Comparison of ENCODE assay signal across 7 mouse cellular contexts in genomic region chr1:80709299-80709698, GRCm38 (mm10). TPM values are rescaled to one million over a fixed set of nuclear protein-coding genes. Genes with fewer than 3 reads are reported as not detected.
DNase-seq lines count a peak whose midpoint lies in the region; TF ChIP-seq lines count a peak whose summit lies in the region.

No protein-coding gene starts in this region.

- peak overlapping the region; percentile 58 for H3K4me3 ChIP-seq in lung, adult 2 months (replicated peaks; ENCODE audit: extremely low read depth, low read depth, low read length)

- no peak for TF ChIP-seq CTCF in lung, adult 2 months (IDR thresholded peaks at IDR 0.05; ENCODE audit: insufficient read depth, low read length)

- 55% methylated on average over 14 of the region's 14 CpGs for WGBS in lung, adult 2 months

- TF ChIP-seq POLR2A in lung, adult 2 months (IDR thresholded peaks at IDR 0.05; ENCODE audit: borderline replicate concordance, extremely low read depth, low read depth, low read length), result peak; percentile 34; the same call in 1 of the 2 replicates

- DNase-seq in lung, adult 2 months, result no peak
- DNase-seq in lung, adult 18-20 months, result no peak
- peak; percentile 36 to 44 for DNase-seq in heart, adult 9 months (ENCODE audit: low spot score in 2 of 2)
- DNase-seq in kidney, postnatal 10 days, result peak; percentile 33
- DNase-seq in right cerebral cortex, postnatal 36 days (ENCODE audit: low spot score in 2 of 2), result peak; percentile 6 to 18
- no peak for DNase-seq in adrenal gland, postnatal 14 days
- no peak for DNase-seq in thymus, postnatal 14 days

- no peaks in the 10 kb centered on the region for H3K4me1 ChIP-seq in lung, adult 2 months (ENCODE audit: control insufficient read depth, insufficient read depth, low read length)

RNA-seq across cellular contexts. Expression of gene Dock10, which starts 49.0 kb away (rescaled TPM):
- 9.8 and 13.6 TPM in 2 replicates for polyA plus RNA-seq in lung, adult 2 months (2012; rRNA removed)
- total RNA-seq in adrenal gland, postnatal 14 days (2021), result 22.5 and 31.7 TPM in 2 replicates

Comparison
In these comparisons a context has a peak if more than half of its experiments do, and no peak if none do; other contexts are left out.
1. DNase-seq: peak in heart, adult 9 months (2 of 2), kidney, postnatal 10 days (single experiment) and right cerebral cortex, postnatal 36 days (2 of 2); none in lung, adult 2 months (single experiment), lung, adult 18-20 months (0 of 2), adrenal gland, postnatal 14 days (single experiment) and thymus, postnatal 14 days (single experiment).